Mouse (Mus musculus): ENCODE measurements around the gene Tert. TPM values are rescaled to one million over a fixed set of nuclear protein-coding genes. Genes with fewer than 3 reads are reported as not detected.
A peak's percentile ranks its signal among the peaks of the same experiment; 100 is the strongest.

Gene Tert
- polyA plus RNA-seq, 1 experiment from 2014 or later: 0.43 TPM

- H3K4me1 ChIP-seq (ENCODE audit: insufficient read depth, low read depth, low read length): no peaks in the 10 kb centered on the region
- no peak for ATAC-seq
- 87% methylated on average over 2 of the region's 2 CpGs for WGBS
- TF ChIP-seq CTCF (IDR thresholded peaks at IDR 0.05) (no peak), EP300 (IDR thresholded peaks at IDR 0.05) (no peak)
- no peak overlapping the region for H3K4me3 ChIP-seq (ENCODE audit: low read depth, low read length)
- H3K4me2 ChIP-seq (replicated peaks; ENCODE audit: low read depth, low read length): no peak overlapping the region
- no peaks in the 10 kb centered on the region for H3K27me3 ChIP-seq (replicated peaks; ENCODE audit: insufficient read depth, low read length)
- H3K9ac ChIP-seq (replicated peaks; ENCODE audit: low read depth): no peak overlapping the region
- no peaks in the 10 kb centered on the region for H3K36me3 ChIP-seq (ENCODE audit: insufficient read depth, low read length)
- no peaks in the 10 kb centered on the region for H3K9me3 ChIP-seq (ENCODE audit: low read length)
- no peak for DNase-seq (ENCODE audit: low spot score)
- no peak overlapping the region for H3K27ac ChIP-seq (ENCODE audit: low read length)
Measured at GRCm38 (mm10) chr13:73682226-73682625, 55.5 kb downstream of the Tert start.

- WGBS: 78% methylated on average over 11 of the region's 11 CpGs
- DNase-seq (ENCODE audit: low spot score): peak; percentile 19
- no peak for TF ChIP-seq CTCF (IDR thresholded peaks at IDR 0.05)
- TF ChIP-seq EP300 (IDR thresholded peaks at IDR 0.05): no peak
- H3K9ac ChIP-seq (replicated peaks; ENCODE audit: low read depth): no peak overlapping the region
- ATAC-seq: no peak
- H3K9me3 ChIP-seq (ENCODE audit: low read length): no peaks in the 10 kb centered on the region
- H3K27ac ChIP-seq (ENCODE audit: low read length): no peak overlapping the region
- no peaks in the 10 kb centered on the region for H3K4me1 ChIP-seq (ENCODE audit: insufficient read depth, low read depth, low read length)
- no peak overlapping the region for H3K4me2 ChIP-seq (replicated peaks; ENCODE audit: low read depth, low read length)
- H3K36me3 ChIP-seq (ENCODE audit: insufficient read depth, low read length): no peaks in the 10 kb centered on the region
- H3K4me3 ChIP-seq (ENCODE audit: low read depth, low read length): no peak overlapping the region
- no peaks in the 10 kb centered on the region for H3K27me3 ChIP-seq (replicated peaks; ENCODE audit: insufficient read depth, low read length)
Measured at GRCm38 (mm10) chr13:73683682-73684081, 57.0 kb downstream of the Tert start.

- 78% methylated on average over 1 of the region's 1 CpGs for WGBS
- no peaks in the 10 kb centered on the region for H3K27me3 ChIP-seq (replicated peaks; ENCODE audit: insufficient read depth, low read length)
- H3K9ac ChIP-seq (replicated peaks; ENCODE audit: low read depth): no peak overlapping the region
- H3K4me2 ChIP-seq (replicated peaks; ENCODE audit: low read depth, low read length): no peak overlapping the region
- H3K4me1 ChIP-seq (ENCODE audit: insufficient read depth, low read depth, low read length): no peaks in the 10 kb centered on the region
- H3K27ac ChIP-seq (ENCODE audit: low read length): no peak overlapping the region
- DNase-seq (ENCODE audit: low spot score) (no peak), ATAC-seq (no peak)
- no peaks in the 10 kb centered on the region for H3K9me3 ChIP-seq (ENCODE audit: low read length)
- no peaks in the 10 kb centered on the region for H3K36me3 ChIP-seq (ENCODE audit: insufficient read depth, low read length)
- TF ChIP-seq CTCF (IDR thresholded peaks at IDR 0.05): no peak
- TF ChIP-seq EP300 (IDR thresholded peaks at IDR 0.05): no peak
- no peak overlapping the region for H3K4me3 ChIP-seq (ENCODE audit: low read depth, low read length)
Measured at GRCm38 (mm10) chr13:73684412-73684811, 57.7 kb downstream of the Tert start.

GRCm38 (mm10) chr13:73685502-73685901 lies 58.8 kb downstream of the Tert start:
- H3K9me3 ChIP-seq (ENCODE audit: low read length): no peaks in the 10 kb centered on the region
- no peak overlapping the region for H3K27ac ChIP-seq (ENCODE audit: low read length)
- H3K36me3 ChIP-seq (ENCODE audit: insufficient read depth, low read length): no peaks in the 10 kb centered on the region
- ATAC-seq: no peak
- DNase-seq (ENCODE audit: low spot score): no peak
- H3K4me1 ChIP-seq (ENCODE audit: insufficient read depth, low read depth, low read length): no peaks in the 10 kb centered on the region
- 73% methylated on average over 6 of the region's 6 CpGs for WGBS
- H3K4me2 ChIP-seq (replicated peaks; ENCODE audit: low read depth, low read length): no peak overlapping the region
- no peaks in the 10 kb centered on the region for H3K27me3 ChIP-seq (replicated peaks; ENCODE audit: insufficient read depth, low read length)
- no peak overlapping the region for H3K4me3 ChIP-seq (ENCODE audit: low read depth, low read length)
- TF ChIP-seq EP300 (IDR thresholded peaks at IDR 0.05) (no peak), CTCF (IDR thresholded peaks at IDR 0.05) (no peak)
- H3K9ac ChIP-seq (replicated peaks; ENCODE audit: low read depth): no peak overlapping the region

GRCm38 (mm10) chr13:73687601-73688000 lies 60.9 kb downstream of the Tert start:
- Histone ChIP-seq H3K4me2 (replicated peaks; ENCODE audit: low read depth, low read length) (no peak overlapping the region), H3K9ac (replicated peaks; ENCODE audit: low read depth) (no peak overlapping the region), H3K4me3 (ENCODE audit: low read depth, low read length) (no peak overlapping the region), H3K9me3 (ENCODE audit: low read length) (no peaks in the 10 kb centered on the region), H3K4me1 (ENCODE audit: insufficient read depth, low read depth, low read length) (no peaks in the 10 kb centered on the region), H3K27ac (ENCODE audit: low read length) (no peak overlapping the region), H3K36me3 (ENCODE audit: insufficient read depth, low read length) (no peaks in the 10 kb centered on the region), H3K27me3 (replicated peaks; ENCODE audit: insufficient read depth, low read length) (no peaks in the 10 kb centered on the region)
- no peak for TF ChIP-seq CTCF (IDR thresholded peaks at IDR 0.05)
- TF ChIP-seq EP300 (IDR thresholded peaks at IDR 0.05): no peak
- 55% methylated on average over 3 of the region's 3 CpGs for WGBS
- ATAC-seq: no peak
- no peak for DNase-seq (ENCODE audit: low spot score)

- no peaks in the 10 kb centered on the region for H3K36me3 ChIP-seq (ENCODE audit: insufficient read depth, low read length)
- 71% methylated on average over 4 of the region's 4 CpGs for WGBS
- H3K4me2 ChIP-seq (replicated peaks; ENCODE audit: low read depth, low read length): no peak overlapping the region
- H3K9me3 ChIP-seq (ENCODE audit: low read length): no peaks in the 10 kb centered on the region
- no peak overlapping the region for H3K27ac ChIP-seq (ENCODE audit: low read length)
- no peaks in the 10 kb centered on the region for H3K4me1 ChIP-seq (ENCODE audit: insufficient read depth, low read depth, low read length)
- H3K4me3 ChIP-seq (ENCODE audit: low read depth, low read length): no peak overlapping the region
- ATAC-seq (no peak), DNase-seq (ENCODE audit: low spot score) (no peak)
- TF ChIP-seq EP300 (IDR thresholded peaks at IDR 0.05): no peak
- TF ChIP-seq CTCF (IDR thresholded peaks at IDR 0.05): no peak
- no peak overlapping the region for H3K9ac ChIP-seq (replicated peaks; ENCODE audit: low read depth)
- no peaks in the 10 kb centered on the region for H3K27me3 ChIP-seq (replicated peaks; ENCODE audit: insufficient read depth, low read length)
Measured at GRCm38 (mm10) chr13:73688934-73689333, 62.2 kb downstream of the Tert start.

GRCm38 (mm10) chr13:73692249-73692868 lies 65.6 kb downstream of the Tert start:
- DNase-seq (ENCODE audit: low spot score): peak; percentile 88
- H3K9ac ChIP-seq (replicated peaks; ENCODE audit: low read depth): no peak overlapping the region
- H3K27me3 ChIP-seq (replicated peaks; ENCODE audit: insufficient read depth, low read length): no peaks in the 10 kb centered on the region
- H3K4me3 ChIP-seq (ENCODE audit: low read depth, low read length): no peak overlapping the region
- no peak overlapping the region for H3K4me2 ChIP-seq (replicated peaks; ENCODE audit: low read depth, low read length)
- H3K36me3 ChIP-seq (ENCODE audit: insufficient read depth, low read length): no peaks in the 10 kb centered on the region
- no peaks in the 10 kb centered on the region for H3K9me3 ChIP-seq (ENCODE audit: low read length)
- H3K27ac ChIP-seq (ENCODE audit: low read length): no peak overlapping the region
- no peaks in the 10 kb centered on the region for H3K4me1 ChIP-seq (ENCODE audit: insufficient read depth, low read depth, low read length)
- 24% methylated on average over 10 of the region's 10 CpGs for WGBS
- TF ChIP-seq CTCF (IDR thresholded peaks at IDR 0.05) (peak; percentile 81), EP300 (IDR thresholded peaks at IDR 0.05) (no peak)
- ATAC-seq: peak; percentile 93

Data from lung, postnatal 0 days (tissue).